ENCODE assay signal across 14 mouse cellular contexts in genomic region chr16:49724232-49724631, GRCm38 (mm10).
"Had no signal": no experiment of that assay in that cellular context is flagged by ENCODE, and none has a peak within 500 bp of the region (broad histone marks: within the 10 kb centered on the region; RNA-seq: fewer than 3 reads in every experiment).

No protein-coding gene starts in this region.

- ATAC-seq: liver, embryonic 12.5 days had no signal

- H3K27me3 ChIP-seq: liver, embryonic 12.5 days; neural tube, embryonic 15.5 days had no signal

- H3K4me3 ChIP-seq: left cerebral cortex, adult 2 months; limb, embryonic 10.5 days; liver, embryonic 12.5 days; myocyte; neural tube, embryonic 15.5 days had no signal

- DNase-seq: kidney, postnatal 14 days; lung, embryonic 14.5 days; lung, postnatal 14 days; midbrain, embryonic 14.5 days; right cerebral cortex, adult 18-20 months; spleen, adult 18-20 months; thymus, postnatal 4 days had no signal

- H3K27ac ChIP-seq: limb, embryonic 10.5 days; liver, embryonic 12.5 days; macrophage; neural tube, embryonic 15.5 days; stomach, postnatal 0 days had no signal

- H3K4me1 ChIP-seq: limb, embryonic 10.5 days had no signal

- H3K9me3 ChIP-seq: limb, embryonic 10.5 days; liver, embryonic 12.5 days; neural tube, embryonic 15.5 days had no signal

- H3K36me3 ChIP-seq: limb, embryonic 10.5 days; liver, embryonic 12.5 days; neural tube, embryonic 15.5 days had no signal
